Mouse (Mus musculus): Measurements from ENCODE around the gene Mtus2. TPM values are rescaled to one million over a fixed set of nuclear protein-coding genes. Genes with fewer than 3 reads are reported as not detected.
A peak's percentile ranks its signal among the peaks of the same experiment; 100 is the strongest.

The Mtus2 gene
- polyA plus RNA-seq, 1 experiment from 2014 or later = 93.6 TPM

DNA sequence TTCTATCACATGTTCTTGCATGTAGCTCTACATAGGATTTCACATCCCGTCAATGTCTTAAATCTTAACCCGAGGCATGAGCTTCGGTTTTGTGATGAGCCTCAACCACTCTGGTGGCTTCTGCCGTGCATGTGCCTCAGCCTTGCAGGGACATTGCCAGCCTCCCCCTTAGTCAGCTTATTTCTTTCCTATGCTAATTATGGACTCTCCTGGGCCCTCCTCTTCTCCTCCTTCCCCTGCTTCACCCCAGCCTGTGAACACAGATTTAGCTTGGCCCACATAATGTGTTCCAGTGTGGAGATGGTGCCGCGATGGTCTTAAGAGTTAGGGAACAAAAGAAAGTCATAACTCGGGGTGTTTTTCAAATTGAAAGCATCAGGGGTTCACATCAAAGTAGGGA, 304.9 kb downstream of the Mtus2 start:
- 81% methylated on average over 7 of the region's 7 CpGs for WGBS (ENCODE audit: insufficient replicate concordance)
- no peaks in the 10 kb centered on the region for H3K4me1 ChIP-seq (ENCODE audit: control insufficient read depth, insufficient read depth, low read length)

DNA sequence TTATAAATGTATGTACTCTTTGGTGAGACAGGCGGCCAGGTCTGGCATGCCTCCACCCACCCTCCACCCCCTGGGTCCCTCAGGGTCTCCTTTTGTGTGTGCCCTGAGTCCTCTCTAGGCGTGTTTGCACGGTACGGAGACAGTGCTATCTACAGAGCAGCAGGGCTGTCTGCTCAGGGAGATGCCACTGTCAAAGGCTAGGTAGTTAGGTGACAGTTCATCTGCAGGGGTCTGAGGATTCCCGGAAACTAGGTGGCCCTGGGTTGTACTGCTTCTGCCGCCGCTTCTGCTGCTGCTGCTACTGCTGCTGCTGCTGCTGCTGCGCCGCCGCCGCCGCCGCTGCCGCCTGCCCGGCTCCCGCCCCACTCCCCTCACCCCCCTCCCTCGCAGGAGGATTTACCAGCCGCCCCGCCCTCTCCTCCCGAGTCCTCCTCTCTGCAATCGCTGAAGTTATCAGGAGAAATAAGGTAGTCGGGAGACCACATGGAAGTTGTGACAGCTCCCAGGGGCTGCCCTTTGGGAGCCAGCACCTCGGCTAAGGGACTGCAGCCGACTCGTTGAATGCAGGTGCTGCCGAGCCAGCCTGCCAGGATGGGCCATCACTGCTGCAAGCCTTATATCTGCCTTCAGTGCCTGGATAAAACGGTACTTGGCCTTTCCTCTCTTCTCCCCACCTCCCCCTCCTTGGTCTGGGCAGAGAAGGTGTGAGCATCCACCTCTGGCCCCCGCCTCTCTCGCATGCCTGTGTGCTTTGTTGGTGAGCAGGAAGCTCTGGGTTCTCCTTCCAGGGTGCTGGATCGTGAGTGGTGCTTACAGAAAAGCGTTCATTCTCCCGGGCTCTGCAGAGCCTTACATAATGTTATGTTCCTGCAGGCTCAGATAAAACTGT, 307.9 kb downstream of the Mtus2 start:
- H3K4me1 ChIP-seq (ENCODE audit: control insufficient read depth, insufficient read depth, low read length) = peaks cover 6% of the 10 kb centered on the region; the same call in 1 of the 2 replicates
- peak overlapping the region; percentile 57 for H3K4me3 ChIP-seq (ENCODE audit: low read depth, low read length)
- peak overlapping the region; percentile 78 for H3K27ac ChIP-seq (ENCODE audit: low read depth, low read length)
- peak overlapping the region; percentile 67 for H3K4me2 ChIP-seq
- ATAC-seq (replicated peaks; ENCODE audit: insufficient number of reproducible peaks, low FRiP score, low TSS enrichment) = peak; percentile 68
- H3K27me3 ChIP-seq (ENCODE audit: control insufficient read depth, insufficient read depth, low read length) = no peaks in the 10 kb centered on the region
- no peaks in the 10 kb centered on the region for H3K9me3 ChIP-seq (replicated peaks; ENCODE audit: control insufficient read depth, low read length)
- H3K9ac ChIP-seq (ENCODE audit: low read depth, low read length) = peak overlapping the region; percentile 75
- WGBS (ENCODE audit: insufficient replicate concordance) = under 1% methylated on average over 32 of the region's 32 CpGs
- H3K36me3 ChIP-seq (ENCODE audit: control insufficient read depth, insufficient read depth, low read length) = no peaks in the 10 kb centered on the region

More for the DNA sequence above, 304.9 kb downstream of the Mtus2 start:
- no peak overlapping the region for H3K4me2 ChIP-seq
- no peak overlapping the region for H3K9ac ChIP-seq (ENCODE audit: low read depth, low read length)
- H3K27ac ChIP-seq (ENCODE audit: low read depth, low read length) = no peak overlapping the region
- no peaks in the 10 kb centered on the region for H3K36me3 ChIP-seq (ENCODE audit: control insufficient read depth, insufficient read depth, low read length)
- ATAC-seq (replicated peaks; ENCODE audit: insufficient number of reproducible peaks, low FRiP score, low TSS enrichment) = no peak
- no peaks in the 10 kb centered on the region for H3K27me3 ChIP-seq (ENCODE audit: control insufficient read depth, insufficient read depth, low read length)
- no peaks in the 10 kb centered on the region for H3K9me3 ChIP-seq (replicated peaks; ENCODE audit: control insufficient read depth, low read length)
- no peak overlapping the region for H3K4me3 ChIP-seq (ENCODE audit: low read depth, low read length)

DNA sequence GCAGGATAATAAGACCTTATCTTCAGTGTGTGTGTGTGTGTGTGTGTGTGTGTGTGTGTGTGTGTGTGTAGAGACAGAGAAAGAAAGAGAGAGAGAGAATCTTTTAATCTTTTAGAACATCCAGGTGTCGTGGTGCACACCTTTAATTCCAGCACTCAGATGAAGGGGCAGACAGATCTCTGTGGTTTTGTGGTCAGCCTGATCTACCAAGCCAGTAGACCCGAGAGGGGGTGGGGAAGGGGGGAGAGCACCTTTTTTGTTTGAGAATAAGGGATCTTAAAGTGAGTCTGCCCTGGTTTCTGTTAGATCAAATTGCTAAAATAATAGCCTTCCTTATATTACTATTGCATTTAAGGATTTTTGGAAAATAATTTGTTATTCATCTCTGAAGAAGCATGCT, 309.7 kb downstream of the Mtus2 start:
- no peaks in the 10 kb centered on the region for H3K27me3 ChIP-seq (ENCODE audit: control insufficient read depth, insufficient read depth, low read length)
- peak overlapping the region; percentile 57 for H3K4me3 ChIP-seq (ENCODE audit: low read depth, low read length)
- H3K9me3 ChIP-seq (replicated peaks; ENCODE audit: control insufficient read depth, low read length) = no peaks in the 10 kb centered on the region
- H3K27ac ChIP-seq (ENCODE audit: low read depth, low read length) = peak overlapping the region; percentile 78; the same call in 1 of the 2 replicates
- WGBS (ENCODE audit: insufficient replicate concordance) = 51% methylated on average over 2 of the region's 2 CpGs
- H3K4me2 ChIP-seq = peak overlapping the region; percentile 67
- no peak for ATAC-seq (replicated peaks; ENCODE audit: insufficient number of reproducible peaks, low FRiP score, low TSS enrichment)
- peak overlapping the region; percentile 75 for H3K9ac ChIP-seq (ENCODE audit: low read depth, low read length)
- peaks cover 14% of the 10 kb centered on the region for H3K4me1 ChIP-seq (ENCODE audit: control insufficient read depth, insufficient read depth, low read length)
- H3K36me3 ChIP-seq (ENCODE audit: control insufficient read depth, insufficient read depth, low read length) = no peaks in the 10 kb centered on the region

DNA sequence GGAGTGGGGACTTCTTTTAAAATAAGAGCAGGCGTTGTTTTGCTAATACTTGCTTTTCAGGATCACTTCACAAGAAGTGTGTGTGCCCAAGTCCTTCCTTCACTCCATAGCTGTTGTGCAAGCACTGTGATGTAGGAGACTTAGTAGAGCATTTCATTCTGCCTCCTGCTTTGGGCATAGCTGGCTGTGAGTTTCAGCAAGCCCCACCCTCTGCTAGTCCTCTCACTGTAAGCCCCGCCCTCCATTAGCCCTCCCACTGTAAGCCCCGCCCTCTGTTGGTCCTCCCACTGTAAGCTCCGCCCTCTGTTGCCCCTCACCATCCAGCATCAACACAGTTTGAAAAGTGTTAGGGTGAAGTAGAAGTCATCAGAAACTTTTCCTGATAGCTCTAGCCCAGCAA, 310.3 kb downstream of the Mtus2 start:
- Histone ChIP-seq H3K27me3 (ENCODE audit: control insufficient read depth, insufficient read depth, low read length) (no peaks in the 10 kb centered on the region), H3K9ac (ENCODE audit: low read depth, low read length) (no peak overlapping the region), H3K27ac (ENCODE audit: low read depth, low read length) (peak overlapping the region; percentile 57), H3K4me1 (ENCODE audit: control insufficient read depth, insufficient read depth, low read length) (peaks cover 17% of the 10 kb centered on the region), H3K36me3 (ENCODE audit: control insufficient read depth, insufficient read depth, low read length) (no peaks in the 10 kb centered on the region), H3K9me3 (replicated peaks; ENCODE audit: control insufficient read depth, low read length) (no peaks in the 10 kb centered on the region), H3K4me3 (ENCODE audit: low read depth, low read length) (0 out of 2 replicates have a peak overlapping the region, but pooled peaks have one; percentile 8), H3K4me2 (peak overlapping the region; percentile 67)
- 48% methylated on average over 4 of the region's 4 CpGs for WGBS (ENCODE audit: insufficient replicate concordance)
- ATAC-seq (replicated peaks; ENCODE audit: insufficient number of reproducible peaks, low FRiP score, low TSS enrichment) = no peak

DNA sequence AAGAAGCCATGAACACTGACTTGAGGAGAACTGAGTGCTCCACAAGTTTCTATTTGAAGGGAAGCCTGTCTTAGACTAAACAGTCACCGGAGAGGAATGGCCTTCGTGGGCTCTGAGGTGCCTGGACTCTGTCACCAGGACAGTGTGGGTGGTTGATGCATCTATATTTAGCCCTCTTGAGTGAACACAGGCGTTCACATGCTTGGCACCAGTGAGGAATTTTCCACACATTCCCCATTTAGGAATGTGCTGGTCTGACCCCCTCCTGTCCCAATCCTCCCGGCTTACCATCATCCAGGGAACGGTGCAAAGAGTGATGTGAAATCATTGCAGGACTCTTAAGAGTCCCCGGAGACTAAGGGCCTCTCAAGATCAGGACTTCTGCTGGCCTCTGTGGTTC, 314.9 kb downstream of the Mtus2 start:
- H3K27me3 ChIP-seq (ENCODE audit: control insufficient read depth, insufficient read depth, low read length) = no peaks in the 10 kb centered on the region
- H3K4me1 ChIP-seq (ENCODE audit: control insufficient read depth, insufficient read depth, low read length) = peaks cover 24% of the 10 kb centered on the region
- H3K9ac ChIP-seq (ENCODE audit: low read depth, low read length) = no peak overlapping the region
- H3K36me3 ChIP-seq (ENCODE audit: control insufficient read depth, insufficient read depth, low read length) = no peaks in the 10 kb centered on the region; the same call in 1 of the 2 replicates
- H3K27ac ChIP-seq (ENCODE audit: low read depth, low read length) = peak overlapping the region; percentile 96
- 21% methylated on average over 6 of the region's 6 CpGs for WGBS (ENCODE audit: insufficient replicate concordance)
- no peaks in the 10 kb centered on the region for H3K9me3 ChIP-seq (replicated peaks; ENCODE audit: control insufficient read depth, low read length)
- H3K4me2 ChIP-seq = peak overlapping the region; percentile 38
- no peak overlapping the region for H3K4me3 ChIP-seq (ENCODE audit: low read depth, low read length)
- peak; percentile 88 for ATAC-seq (replicated peaks; ENCODE audit: insufficient number of reproducible peaks, low FRiP score, low TSS enrichment)

DNA sequence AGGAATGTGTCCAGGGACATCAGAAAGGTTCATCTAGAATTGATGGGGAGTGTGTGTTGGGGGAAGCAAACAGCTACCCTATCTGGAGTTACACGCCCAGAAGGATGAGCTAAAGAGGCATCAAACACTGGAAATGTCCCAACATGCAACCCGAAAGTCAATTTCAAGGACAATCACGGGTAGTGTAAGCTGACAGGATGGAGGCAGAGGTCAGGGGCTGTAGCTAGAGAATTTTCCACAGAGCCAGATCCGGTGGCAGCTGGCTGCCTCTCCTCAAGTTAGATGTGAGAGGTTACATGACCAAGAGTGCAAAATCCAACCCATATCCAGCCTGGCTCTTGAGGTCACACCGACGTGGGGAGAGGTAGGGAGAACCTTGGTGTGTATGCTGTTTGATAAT, 315.7 kb downstream of the Mtus2 start:
- 50% methylated on average over 6 of the region's 6 CpGs for WGBS (ENCODE audit: insufficient replicate concordance)
- peak overlapping the region; percentile 8; the same call in 1 of the 2 replicates for H3K4me2 ChIP-seq
- peaks cover 21% of the 10 kb centered on the region for H3K4me1 ChIP-seq (ENCODE audit: control insufficient read depth, insufficient read depth, low read length)
- H3K9me3 ChIP-seq (replicated peaks; ENCODE audit: control insufficient read depth, low read length) = no peaks in the 10 kb centered on the region
- H3K27me3 ChIP-seq (ENCODE audit: control insufficient read depth, insufficient read depth, low read length) = no peaks in the 10 kb centered on the region
- H3K27ac ChIP-seq (ENCODE audit: low read depth, low read length) = peak overlapping the region; percentile 96
- no peak for ATAC-seq (replicated peaks; ENCODE audit: insufficient number of reproducible peaks, low FRiP score, low TSS enrichment)
- H3K36me3 ChIP-seq (ENCODE audit: control insufficient read depth, insufficient read depth, low read length) = no peaks in the 10 kb centered on the region; the same call in 1 of the 2 replicates
- H3K4me3 ChIP-seq (ENCODE audit: low read depth, low read length) = no peak overlapping the region
- H3K9ac ChIP-seq (ENCODE audit: low read depth, low read length) = peak overlapping the region; percentile 39; the same call in 1 of the 2 replicates

DNA sequence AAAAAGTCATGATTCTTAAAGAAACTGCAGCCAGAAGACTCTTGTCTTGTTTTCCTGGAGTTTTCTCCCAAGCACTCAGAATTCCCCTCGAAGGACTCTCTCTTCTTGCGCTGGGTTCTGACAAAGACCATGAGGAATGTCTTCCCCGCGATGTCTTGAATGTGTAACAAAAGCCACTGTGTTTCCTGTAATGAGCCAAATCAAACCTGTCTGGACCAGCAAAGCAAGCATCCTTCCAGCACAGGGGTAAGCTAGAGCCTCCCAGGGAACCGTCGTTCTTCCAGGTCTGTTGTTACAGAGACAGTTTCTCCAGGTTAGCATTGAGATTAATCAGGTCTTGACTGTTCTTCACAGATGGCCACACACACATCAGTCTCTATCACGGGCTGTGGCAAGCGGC, 321.1 kb downstream of the Mtus2 start:
- Histone ChIP-seq H3K9ac (ENCODE audit: low read depth, low read length) (no peak overlapping the region), H3K27ac (ENCODE audit: low read depth, low read length) (no peak overlapping the region), H3K4me3 (ENCODE audit: low read depth, low read length) (no peak overlapping the region), H3K27me3 (ENCODE audit: control insufficient read depth, insufficient read depth, low read length) (no peaks in the 10 kb centered on the region), H3K9me3 (replicated peaks; ENCODE audit: control insufficient read depth, low read length) (no peaks in the 10 kb centered on the region), H3K4me1 (ENCODE audit: control insufficient read depth, insufficient read depth, low read length) (0 out of 2 replicates have a peak, but pooled peaks cover 4% of the 10 kb centered on the region), H3K36me3 (ENCODE audit: control insufficient read depth, insufficient read depth, low read length) (no peaks in the 10 kb centered on the region), H3K4me2 (no peak overlapping the region)
- no peak for ATAC-seq (replicated peaks; ENCODE audit: insufficient number of reproducible peaks, low FRiP score, low TSS enrichment)
- WGBS (ENCODE audit: insufficient replicate concordance) = 81% methylated on average over 8 of the region's 8 CpGs

DNA sequence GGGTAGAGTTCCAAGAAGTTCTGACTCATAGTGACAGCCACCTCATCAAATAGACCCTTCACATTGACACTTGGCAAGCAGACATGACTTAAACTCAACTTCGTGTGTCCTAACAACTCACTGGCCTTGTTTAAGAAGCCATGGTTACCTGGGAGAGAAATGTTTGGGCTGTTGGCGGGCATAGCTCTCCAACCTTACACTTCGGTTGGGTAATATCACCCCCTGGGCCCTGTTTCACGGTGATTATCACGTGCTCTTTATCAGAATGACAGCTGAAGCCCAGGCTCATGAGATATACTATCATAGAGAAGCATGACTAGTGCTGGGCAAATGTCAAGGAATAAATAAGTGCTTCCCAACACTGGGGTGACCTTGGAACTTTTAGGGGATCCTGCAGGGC, 323.2 kb downstream of the Mtus2 start:
- 56% methylated on average over 5 of the region's 5 CpGs for WGBS (ENCODE audit: insufficient replicate concordance)
- Histone ChIP-seq H3K4me1 (ENCODE audit: control insufficient read depth, insufficient read depth, low read length) (0 out of 2 replicates have a peak, but pooled peaks cover 4% of the 10 kb centered on the region), H3K9ac (ENCODE audit: low read depth, low read length) (no peak overlapping the region), H3K36me3 (ENCODE audit: control insufficient read depth, insufficient read depth, low read length) (no peaks in the 10 kb centered on the region; the same call in 1 of the 2 replicates), H3K9me3 (replicated peaks; ENCODE audit: control insufficient read depth, low read length) (no peaks in the 10 kb centered on the region), H3K4me2 (no peak overlapping the region), H3K27me3 (ENCODE audit: control insufficient read depth, insufficient read depth, low read length) (no peaks in the 10 kb centered on the region), H3K4me3 (ENCODE audit: low read depth, low read length) (no peak overlapping the region), H3K27ac (ENCODE audit: low read depth, low read length) (no peak overlapping the region)
- no peak for ATAC-seq (replicated peaks; ENCODE audit: insufficient number of reproducible peaks, low FRiP score, low TSS enrichment)

All from heart, embryonic 11.5 days (tissue).